ENCODE assay signal across 18 mouse cellular contexts in the genomic region with DNA sequence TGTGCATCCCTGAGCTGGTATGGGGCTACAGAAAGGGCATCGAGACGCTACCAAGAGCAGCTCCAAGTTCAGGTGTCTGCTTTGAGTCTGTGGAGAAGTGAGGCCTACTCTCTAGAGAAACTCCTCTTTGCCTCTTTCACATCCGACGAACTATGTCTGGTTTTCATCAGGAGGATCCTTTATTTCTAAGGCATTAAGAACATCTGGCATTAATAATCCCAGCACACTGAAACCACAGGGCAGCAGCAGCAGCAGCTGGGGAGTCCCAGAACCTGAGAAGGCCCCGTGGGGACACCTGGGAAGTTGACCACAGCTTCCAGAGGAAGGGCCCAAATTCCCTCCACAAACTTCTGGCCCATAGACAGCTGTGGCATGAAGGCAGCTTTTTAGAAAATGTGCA.
DNase-seq lines count a peak whose midpoint lies in the region; TF ChIP-seq lines count a peak whose summit lies in the region.
"Had no signal": no experiment of that assay in that cellular context is flagged by ENCODE, and none has a peak within 500 bp of the region (broad histone marks: within the 10 kb centered on the region; RNA-seq: fewer than 3 reads in every experiment).

No protein-coding gene starts in this region.

- H3K9me3 ChIP-seq in embryonic facial prominence, embryonic 10.5 days, result no peaks in the 10 kb centered on the region
- no peaks in the 10 kb centered on the region for H3K9me3 ChIP-seq in limb, embryonic 10.5 days (replicated peaks)
- H3K9me3 ChIP-seq: hindbrain, embryonic 12.5 days; intestine, embryonic 15.5 days; neural tube, embryonic 15.5 days had no signal

- TF ChIP-seq POLR2A in thymus, adult 2 months (IDR thresholded peaks at IDR 0.05; ENCODE audit: control insufficient read depth, extremely low read depth, insufficient read depth, low read length, poor library complexity), result no peak

- no peak for TF ChIP-seq CTCF in thymus, adult 2 months (IDR thresholded peaks at IDR 0.05; ENCODE audit: borderline replicate concordance, control insufficient read depth, extremely low read depth, insufficient read depth, low read length, poor library complexity)

- no peak overlapping the region for H3K4me3 ChIP-seq in thymus, adult 2 months (ENCODE audit: control insufficient read depth, insufficient read depth, low read length)
- H3K4me3 ChIP-seq in embryonic facial prominence, embryonic 10.5 days, result no peak overlapping the region
- no peak overlapping the region for H3K4me3 ChIP-seq in limb, embryonic 10.5 days
- H3K4me3 ChIP-seq: erythroblast, embryonic 14.5 days; hindbrain, embryonic 12.5 days; intestine, embryonic 15.5 days; left cerebral cortex, adult 2 months; neural tube, embryonic 15.5 days had no signal

- no peak for DNase-seq in thymus, adult 2 months
- no peak for DNase-seq in thymus, postnatal 25 days
- peak; percentile 70 for DNase-seq in embryonic facial prominence, embryonic 10.5 days (ENCODE audit: low spot score)
- peak; percentile 57 for DNase-seq in limb, embryonic 10.5 days (ENCODE audit: low spot score)
- no peak for DNase-seq in adipocyte (ENCODE audit: low spot score)
- DNase-seq in kidney, adult 11 months, result no peak
- DNase-seq in thymus, postnatal 4 days, result no peak
- DNase-seq: adrenal gland, adult 8-10 months; cerebellum, postnatal 14 days; gastrocnemius, postnatal 14 days; kidney, postnatal 14 days; lung, adult 18-20 months; retina, postnatal 1 day had no signal

- H3K27me3 ChIP-seq in thymus, adult 2 months (ENCODE audit: control insufficient read depth, insufficient read depth, low read length), result no peaks in the 10 kb centered on the region
- no peaks in the 10 kb centered on the region for H3K27me3 ChIP-seq in embryonic facial prominence, embryonic 10.5 days (replicated peaks; ENCODE audit: low read depth, poor library complexity, severe bottlenecking)
- no peaks in the 10 kb centered on the region for H3K27me3 ChIP-seq in limb, embryonic 10.5 days (ENCODE audit: low read depth, poor library complexity, severe bottlenecking)
- H3K27me3 ChIP-seq: hindbrain, embryonic 12.5 days; intestine, embryonic 15.5 days; neural tube, embryonic 15.5 days had no signal

- peak overlapping the region; percentile 84 for H3K27ac ChIP-seq in thymus, adult 2 months (ENCODE audit: control insufficient read depth, insufficient read depth, low read length)
- H3K27ac ChIP-seq in embryonic facial prominence, embryonic 10.5 days (replicated peaks), result 0 out of 2 replicates have a peak overlapping the region, but pooled peaks have one; percentile 7
- H3K27ac ChIP-seq in limb, embryonic 10.5 days, result peak overlapping the region; percentile 72
- H3K27ac ChIP-seq: hindbrain, embryonic 12.5 days; intestine, embryonic 15.5 days; left cerebral cortex, adult 2 months; neural tube, embryonic 15.5 days had no signal

- WGBS in thymus, adult 2 months, result 17% methylated on average over 5 of the region's 5 CpGs
- 39% methylated on average over 5 of the region's 5 CpGs for WGBS in embryonic facial prominence, embryonic 10.5 days
- WGBS in limb, embryonic 10.5 days, result 24% methylated on average over 5 of the region's 5 CpGs

- H3K4me1 ChIP-seq in thymus, adult 2 months (replicated peaks; ENCODE audit: control insufficient read depth, insufficient read depth, low read length), result peaks cover 73% of the 10 kb centered on the region
- H3K4me1 ChIP-seq in embryonic facial prominence, embryonic 10.5 days, result peaks cover 38% of the 10 kb centered on the region
- H3K4me1 ChIP-seq in limb, embryonic 10.5 days, result peaks cover 48% of the 10 kb centered on the region
- H3K4me1 ChIP-seq: intestine, embryonic 15.5 days had no signal

- no peaks in the 10 kb centered on the region for H3K36me3 ChIP-seq in thymus, adult 2 months (ENCODE audit: control insufficient read depth, insufficient read depth, low read length)
- H3K36me3 ChIP-seq in embryonic facial prominence, embryonic 10.5 days (replicated peaks), result no peaks in the 10 kb centered on the region
- H3K36me3 ChIP-seq in limb, embryonic 10.5 days, result no peaks in the 10 kb centered on the region
- H3K36me3 ChIP-seq: hindbrain, embryonic 12.5 days; intestine, embryonic 15.5 days; neural tube, embryonic 15.5 days had no signal

Comparison
In these comparisons a context has a peak if more than half of its experiments do, and no peak if none do; other contexts are left out.
1. DNase-seq: peak in embryonic facial prominence, embryonic 10.5 days (single experiment) and limb, embryonic 10.5 days (single experiment); none in thymus, adult 2 months (single experiment), thymus, postnatal 25 days (single experiment), adipocyte (single experiment), kidney, adult 11 months (single experiment) and thymus, postnatal 4 days (single experiment).
2. H3K27ac ChIP-seq: peak in every context shown above with its lines; median percentile 84 in thymus, adult 2 months; 72 in limb, embryonic 10.5 days; 7 in embryonic facial prominence, embryonic 10.5 days.